38 mouse cellular contexts compared by ENCODE assay signal in the genomic region with DNA sequence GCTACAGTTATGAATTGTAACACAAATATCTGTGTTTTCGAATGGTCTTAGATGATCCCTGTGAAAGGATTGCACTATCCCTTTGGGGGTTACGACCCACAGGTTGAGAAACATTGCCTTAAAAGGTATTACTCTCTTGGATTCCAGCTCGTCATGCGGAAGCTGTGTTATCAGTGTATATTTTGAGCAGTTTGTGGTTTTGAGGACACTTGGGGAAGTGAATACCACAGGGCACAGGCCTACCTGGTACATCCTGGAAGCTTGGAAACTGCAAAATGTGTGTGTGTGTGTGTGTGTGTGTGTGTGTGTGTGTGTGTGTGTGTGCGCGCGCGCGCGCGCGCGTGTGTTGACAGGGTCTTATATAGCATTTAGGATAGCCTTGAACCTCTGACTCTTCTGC. TPM values are rescaled to one million over a fixed set of nuclear protein-coding genes. Genes with fewer than 3 reads are reported as not detected.
A peak's percentile ranks its signal among the peaks of the same experiment; 100 is the strongest.
DNase-seq lines count a peak whose midpoint lies in the region; ATAC-seq and TF ChIP-seq lines count a peak whose summit lies in the region.
"Had no signal": no experiment of that assay in that cellular context is flagged by ENCODE, and none has a peak within 500 bp of the region (broad histone marks: within the 10 kb centered on the region; RNA-seq: fewer than 3 reads in every experiment).

No protein-coding gene starts in this region.

- WGBS in midbrain, embryonic 11.5 days, result 95% methylated on average over 13 of the region's 13 CpGs
- 96% methylated on average over 13 of the region's 13 CpGs for WGBS in midbrain, postnatal 0 days

- peaks cover 20% of the 10 kb centered on the region; the same call in 1 of the 2 replicates for H3K27me3 ChIP-seq in midbrain, embryonic 11.5 days (ENCODE audit: control insufficient read depth, insufficient read depth, low read length)
- H3K27me3 ChIP-seq in midbrain, postnatal 0 days (ENCODE audit: insufficient read depth, low read length), result no peaks in the 10 kb centered on the region
- H3K27me3 ChIP-seq: Patski had no signal

- no peak for TF ChIP-seq CTCF in midbrain, postnatal 0 days (IDR thresholded peaks at IDR 0.05)

- H3K9ac ChIP-seq in midbrain, embryonic 11.5 days (ENCODE audit: low read length), result no peak overlapping the region
- H3K9ac ChIP-seq in midbrain, postnatal 0 days (replicated peaks; ENCODE audit: low read length, poor library complexity, severe bottlenecking), result no peak overlapping the region
- H3K9ac ChIP-seq: embryonic facial prominence, embryonic 12.5 days; heart, embryonic 12.5 days; intestine, embryonic 15.5 days; liver, embryonic 15.5 days; lung, embryonic 15.5 days; neural tube, embryonic 15.5 days had no signal

- H3K9me3 ChIP-seq in midbrain, embryonic 11.5 days (ENCODE audit: control insufficient read depth, low read length), result no peaks in the 10 kb centered on the region
- no peaks in the 10 kb centered on the region for H3K9me3 ChIP-seq in midbrain, postnatal 0 days (ENCODE audit: low read length)
- H3K9me3 ChIP-seq: embryonic facial prominence, embryonic 12.5 days; heart, embryonic 12.5 days; intestine, embryonic 15.5 days; liver, embryonic 15.5 days; lung, embryonic 15.5 days; neural tube, embryonic 15.5 days had no signal

- no peak overlapping the region for H3K4me2 ChIP-seq in midbrain, embryonic 11.5 days
- no peak overlapping the region for H3K4me2 ChIP-seq in midbrain, postnatal 0 days (ENCODE audit: low read depth, low read length, poor library complexity, severe bottlenecking)
- H3K4me2 ChIP-seq: embryonic facial prominence, embryonic 12.5 days; heart, embryonic 12.5 days; intestine, embryonic 15.5 days; liver, embryonic 15.5 days; lung, embryonic 15.5 days; neural tube, embryonic 15.5 days had no signal

- DNase-seq in heart, adult 11 months, result peak; percentile 63
- DNase-seq in heart, adult 9 months (ENCODE audit: low spot score in 2 of 2), result no peak
- DNase-seq in midbrain, embryonic 11.5 days (ENCODE audit: low spot score, missing footprints), result peak; percentile 45
- DNase-seq in midbrain, postnatal 0 days (ENCODE audit: low spot score), result no peak
- DNase-seq in kidney, adult 9 months, result no peak
- no peak for DNase-seq in layer of hippocampus, postnatal 14 days (ENCODE audit: low spot score in 2 of 2)
- DNase-seq: adrenal gland, postnatal 14 days; cerebellum, adult 11 months; cerebellum, adult 9-10 months; cerebellum, postnatal 36 days; embryo, embryonic 11 days; gastrocnemius, postnatal 36 days; kidney, adult 8-10 months; kidney, postnatal 10 days; layer of hippocampus, adult 9-11 months; midbrain, embryonic 14.5 days; right cerebral cortex, postnatal 25 days; thymus, adult 18-20 months; thymus, postnatal 25 days had no signal

- H3K27ac ChIP-seq in midbrain, embryonic 11.5 days (ENCODE audit: low read depth, low read length), result no peak overlapping the region
- H3K27ac ChIP-seq in midbrain, postnatal 0 days (ENCODE audit: low read depth, low read length), result no peak overlapping the region
- H3K27ac ChIP-seq: embryonic facial prominence, embryonic 12.5 days; hindbrain, postnatal 0 days; intestine, embryonic 15.5 days; liver, embryonic 15.5 days; lung, embryonic 15.5 days; neural tube, embryonic 15.5 days; stomach, postnatal 0 days had no signal

- H3K4me1 ChIP-seq in midbrain, embryonic 11.5 days (ENCODE audit: control insufficient read depth, insufficient read depth, low read length), result peaks cover 21% of the 10 kb centered on the region
- H3K4me1 ChIP-seq in midbrain, postnatal 0 days (ENCODE audit: insufficient read depth, low read length), result no peaks in the 10 kb centered on the region
- H3K4me1 ChIP-seq: intestine, embryonic 15.5 days; lung, embryonic 15.5 days had no signal

- ATAC-seq in midbrain, embryonic 11.5 days (ENCODE audit: low FRiP score), result no peak
- no peak for ATAC-seq in midbrain, postnatal 0 days (ENCODE audit: low FRiP score)
- peak; percentile 78 for ATAC-seq in granulocyte monocyte progenitor cell, adult 5-6 weeks (replicated peaks; ENCODE audit: poor library complexity, severe bottlenecking)
- ATAC-seq: forebrain, embryonic 14.5 days; hindbrain, postnatal 0 days; intestine, embryonic 15.5 days; Patski had no signal

- H3K36me3 ChIP-seq in midbrain, embryonic 11.5 days (ENCODE audit: control insufficient read depth, insufficient read depth, low read length), result no peaks in the 10 kb centered on the region
- H3K36me3 ChIP-seq in midbrain, postnatal 0 days (ENCODE audit: insufficient read depth, low read length), result no peaks in the 10 kb centered on the region
- H3K36me3 ChIP-seq: embryonic facial prominence, embryonic 12.5 days; heart, embryonic 12.5 days; intestine, embryonic 15.5 days; liver, embryonic 15.5 days; lung, embryonic 15.5 days; neural tube, embryonic 15.5 days had no signal

- no peak overlapping the region for H3K4me3 ChIP-seq in midbrain, embryonic 11.5 days (ENCODE audit: low read depth, low read length)
- no peak overlapping the region for H3K4me3 ChIP-seq in midbrain, postnatal 0 days (ENCODE audit: low read depth, low read length)
- H3K4me3 ChIP-seq: embryonic facial prominence, embryonic 12.5 days; heart, embryonic 12.5 days; intestine, embryonic 15.5 days; liver, embryonic 15.5 days; lung, embryonic 15.5 days; neural tube, embryonic 15.5 days had no signal

RNA-seq across cellular contexts. Expression of a gene that starts 0.5 kb away (rescaled TPM):
- polyA plus RNA-seq in midbrain, embryonic 11.5 days (2014; fragmentation: Nextera tagmentation; extraction: Ambion mirVana), result 0.04 TPM in 1 of 2 replicates, not detected in the other
- total RNA-seq in midbrain, postnatal 0 days (2014; rRNA removed), result 0.28 and 0.93 TPM in 2 replicates
- 1.1 TPM in 2 replicates for polyA plus RNA-seq in midbrain, postnatal 0 days (2015; fragmentation: Nextera tagmentation; extraction: Ambion mirVana)
- total RNA-seq in granulocyte monocyte progenitor cell, adult 5-6 weeks (2014; fragmentation: Nextera tagmentation), result not detected in 2 replicates
- 0.21 TPM in 1 of 2 replicates, not detected in the other for total RNA-seq in granulocyte monocyte progenitor cell, adult 5-6 weeks (2017)
- 1 to 10 TPM; 2.0 to 2.6 TPM for total RNA-seq in layer of hippocampus, postnatal 14 days (2021)
- polyA plus RNA-seq: liver, adult 2 months; Patski had no signal

RNA-seq across cellular contexts. Expression of a gene that starts 5.9 kb away (rescaled TPM):
- not detected in 2 replicates for polyA plus RNA-seq in midbrain, embryonic 11.5 days (2014; fragmentation: Nextera tagmentation; extraction: Ambion mirVana)
- not detected in 2 replicates for total RNA-seq in midbrain, postnatal 0 days (2014; rRNA removed)
- polyA plus RNA-seq in midbrain, postnatal 0 days (2015; fragmentation: Nextera tagmentation; extraction: Ambion mirVana), result not detected in 2 replicates
- not detected in 2 replicates for total RNA-seq in granulocyte monocyte progenitor cell, adult 5-6 weeks (2014; fragmentation: Nextera tagmentation)
- not detected in 2 replicates for total RNA-seq in granulocyte monocyte progenitor cell, adult 5-6 weeks (2017)
- total RNA-seq in layer of hippocampus, postnatal 14 days (2021), result under 1 TPM; 0.37 to 0.57 TPM
- total RNA-seq: adrenal gland, postnatal 14 days; gastrocnemius, postnatal 36 days; heart, postnatal 25 days; hindbrain, postnatal 0 days; liver, adult 2 months; megakaryocyte-erythroid progenitor cell, adult 5-6 weeks had no signal
- polyA plus RNA-seq: embryonic facial prominence, embryonic 12.5 days; forebrain, embryonic 14.5 days; heart, embryonic 12.5 days; hindbrain, embryonic 11.5 days; intestine, embryonic 15.5 days; large intestine, adult 2 months; limb, embryonic 11.5 days; liver, adult 2 months; liver, embryonic 15.5 days; lung, embryonic 15.5 days; midbrain, embryonic 14.5 days; Patski; stomach, postnatal 0 days had no signal

RNA-seq across cellular contexts. Expression of a gene that starts 35.2 kb away (rescaled TPM):
- polyA plus RNA-seq in midbrain, embryonic 11.5 days (2014; fragmentation: Nextera tagmentation; extraction: Ambion mirVana), result not detected in 2 replicates
- not detected in 2 replicates for total RNA-seq in midbrain, postnatal 0 days (2014; rRNA removed)
- polyA plus RNA-seq in midbrain, postnatal 0 days (2015; fragmentation: Nextera tagmentation; extraction: Ambion mirVana), result not detected in 2 replicates
- total RNA-seq in granulocyte monocyte progenitor cell, adult 5-6 weeks (2014; fragmentation: Nextera tagmentation), result not detected in 2 replicates
- not detected in 2 replicates for total RNA-seq in granulocyte monocyte progenitor cell, adult 5-6 weeks (2017)
- total RNA-seq in layer of hippocampus, postnatal 14 days (2021), result not detected
- total RNA-seq: adrenal gland, postnatal 14 days; heart, postnatal 25 days; hindbrain, postnatal 0 days; left cerebral cortex, adult 18-20 months; left cerebral cortex, postnatal 14 days; liver, adult 2 months; megakaryocyte-erythroid progenitor cell, adult 5-6 weeks had no signal
- polyA plus RNA-seq: embryonic facial prominence, embryonic 12.5 days; forebrain, embryonic 14.5 days; heart, embryonic 12.5 days; hindbrain, embryonic 11.5 days; hindbrain, postnatal 0 days; intestine, embryonic 15.5 days; large intestine, adult 2 months; limb, embryonic 11.5 days; liver, adult 2 months; liver, embryonic 15.5 days; lung, embryonic 15.5 days; midbrain, embryonic 14.5 days; neural tube, embryonic 15.5 days; Patski; stomach, postnatal 0 days had no signal

RNA-seq across cellular contexts. Expression of a gene that starts 38.5 kb away (rescaled TPM):
- polyA plus RNA-seq in midbrain, embryonic 11.5 days (2014; fragmentation: Nextera tagmentation; extraction: Ambion mirVana), result 0.11 TPM in 2 replicates
- total RNA-seq in midbrain, postnatal 0 days (2014; rRNA removed), result not detected in 2 replicates
- 0.06 TPM in 1 of 2 replicates, not detected in the other for polyA plus RNA-seq in midbrain, postnatal 0 days (2015; fragmentation: Nextera tagmentation; extraction: Ambion mirVana)
- total RNA-seq in granulocyte monocyte progenitor cell, adult 5-6 weeks (2014; fragmentation: Nextera tagmentation), result not detected in 2 replicates
- not detected in 2 replicates for total RNA-seq in granulocyte monocyte progenitor cell, adult 5-6 weeks (2017)
- under 1 TPM; 0.19 to 0.65 TPM for total RNA-seq in layer of hippocampus, postnatal 14 days (2021)
- total RNA-seq: megakaryocyte-erythroid progenitor cell, adult 5-6 weeks had no signal
- polyA plus RNA-seq: embryonic facial prominence, embryonic 12.5 days; forebrain, embryonic 14.5 days; hindbrain, embryonic 11.5 days; hindbrain, postnatal 0 days; limb, embryonic 11.5 days; midbrain, embryonic 14.5 days; stomach, postnatal 0 days had no signal

Comparison
In these comparisons a context has a peak if more than half of its experiments do, and no peak if none do; other contexts are left out.
1. DNase-seq: peak in heart, adult 11 months (single experiment) and midbrain, embryonic 11.5 days (single experiment); none in heart, adult 9 months (0 of 2), midbrain, postnatal 0 days (single experiment), kidney, adult 9 months (single experiment) and layer of hippocampus, postnatal 14 days (0 of 2).